Mouse (Mus musculus): ENCODE data around the gene Svop.

- no peak for TF ChIP-seq TAL1 (IDR thresholded peaks at IDR 0.05; ENCODE audit: low read length)
- no peak for TF ChIP-seq GATA1 (IDR thresholded peaks at IDR 0.05; ENCODE audit: low read length)
These were observed 60.7 kb downstream of the Svop start for GRCm38 (mm10) chr5:114030652-114031051.

All from erythroblast, embryonic 14.5 days (primary cell).